Mouse (Mus musculus) erythroblast, embryonic 14.5 days (primary cell): ENCODE results near the gene Kxd1.

ENCODE experiments used
- GATA1 ChIP-seq: IDR thresholded peaks from 2 replicates; pipeline ENCODE4 v1.6.1; 2012; ENCODE audit warnings: low read length, inconsistent platforms, mixed read lengths
- TAL1 ChIP-seq: IDR thresholded peaks from 3 replicates; pipeline ENCODE4 v1.6.1; 2012; ENCODE audit warnings: low read length, inconsistent platforms, mixed read lengths

- TF ChIP-seq TAL1 (no peak), GATA1 (no peak)
These were observed 39.6 kb downstream of the Kxd1 start for GRCm38 (mm10) chr8:70487993-70488796.
